Comparison of ENCODE assay signal across 11 mouse cellular contexts in genomic region chr7:114718300-114718699, GRCm38 (mm10). TPM values are rescaled to one million over a fixed set of nuclear protein-coding genes. Genes with fewer than 3 reads are reported as not detected.
DNase-seq lines count a peak whose midpoint lies in the region; ATAC-seq and TF ChIP-seq lines count a peak whose summit lies in the region.
"Had no signal": no experiment of that assay in that cellular context is flagged by ENCODE, and none has a peak within 500 bp of the region (broad histone marks: within the 10 kb centered on the region; RNA-seq: fewer than 3 reads in every experiment).

Calcb (plus strand) TSS chr7:114718643.

- no peak for TF ChIP-seq CTCF in hindbrain, postnatal 0 days (IDR thresholded peaks at IDR 0.05; ENCODE audit: low read depth)

- ATAC-seq in kidney, embryonic 15.5 days (replicated peaks; ENCODE audit: low FRiP score), result 0 out of 2 replicates have a peak, but pooled peaks have one; percentile 36
- no peak for ATAC-seq in embryonic facial prominence, embryonic 15.5 days (ENCODE audit: insufficient number of reproducible peaks, low FRiP score, low TSS enrichment, low read depth)
- no peak for ATAC-seq in hindbrain, postnatal 0 days

- no peaks in the 10 kb centered on the region for H3K9me3 ChIP-seq in kidney, embryonic 15.5 days (replicated peaks)
- no peaks in the 10 kb centered on the region for H3K9me3 ChIP-seq in embryonic facial prominence, embryonic 15.5 days (replicated peaks)
- H3K9me3 ChIP-seq in hindbrain, postnatal 0 days (ENCODE audit: low read length), result no peaks in the 10 kb centered on the region
- H3K9me3 ChIP-seq: G1E had no signal

- H3K79me2 ChIP-seq in myocyte (ENCODE audit: control insufficient read depth, insufficient read depth), result no peaks in the 10 kb centered on the region

- peak within 1 kb of the TSS; percentile 9 for H3K4me3 ChIP-seq in kidney, embryonic 15.5 days (replicated peaks)
- peak within 1 kb of the TSS; percentile 23 for H3K4me3 ChIP-seq in embryonic facial prominence, embryonic 15.5 days (replicated peaks)
- peak within 1 kb of the TSS; percentile 22 for H3K4me3 ChIP-seq in hindbrain, postnatal 0 days (ENCODE audit: low read length)
- no peak within 1 kb of the TSS for H3K4me3 ChIP-seq in myocyte

- no peaks in the 10 kb centered on the region for H3K36me3 ChIP-seq in kidney, embryonic 15.5 days
- H3K36me3 ChIP-seq in embryonic facial prominence, embryonic 15.5 days, result no peaks in the 10 kb centered on the region
- no peaks in the 10 kb centered on the region for H3K36me3 ChIP-seq in hindbrain, postnatal 0 days (ENCODE audit: insufficient read depth, low read length)
- no peaks in the 10 kb centered on the region for H3K36me3 ChIP-seq in myocyte (ENCODE audit: control insufficient read depth, insufficient read depth)
- H3K36me3 ChIP-seq: G1E had no signal

- peak within 1 kb of the TSS; percentile 50 for H3K4me2 ChIP-seq in kidney, embryonic 15.5 days
- peak within 1 kb of the TSS; percentile 32 for H3K4me2 ChIP-seq in embryonic facial prominence, embryonic 15.5 days (replicated peaks)
- peak within 1 kb of the TSS; percentile 55 for H3K4me2 ChIP-seq in hindbrain, postnatal 0 days (ENCODE audit: low read depth, low read length)
- H3K4me2 ChIP-seq in myocyte (ENCODE audit: low read depth), result peak within 1 kb of the TSS; percentile 79

- no peak within 1 kb of the TSS for H3K27ac ChIP-seq in kidney, embryonic 15.5 days
- no peak within 1 kb of the TSS for H3K27ac ChIP-seq in embryonic facial prominence, embryonic 15.5 days (replicated peaks)
- no peak within 1 kb of the TSS for H3K27ac ChIP-seq in hindbrain, postnatal 0 days

- H3ac ChIP-seq in myocyte (ENCODE audit: control insufficient read depth, insufficient read length), result no peak within 1 kb of the TSS

- WGBS in kidney, embryonic 15.5 days, result 4% methylated on average over 11 of the region's 11 CpGs
- 6% methylated on average over 11 of the region's 11 CpGs for WGBS in embryonic facial prominence, embryonic 15.5 days
- 4% methylated on average over 11 of the region's 11 CpGs for WGBS in hindbrain, postnatal 0 days

- no peak within 1 kb of the TSS for H3K9ac ChIP-seq in kidney, embryonic 15.5 days
- H3K9ac ChIP-seq in embryonic facial prominence, embryonic 15.5 days, result no peak within 1 kb of the TSS
- no peak within 1 kb of the TSS for H3K9ac ChIP-seq in hindbrain, postnatal 0 days (replicated peaks; ENCODE audit: low read length)

- peaks cover 51% of the 10 kb centered on the region for H3K27me3 ChIP-seq in kidney, embryonic 15.5 days
- H3K27me3 ChIP-seq in embryonic facial prominence, embryonic 15.5 days, result peaks cover 42% of the 10 kb centered on the region
- H3K27me3 ChIP-seq in hindbrain, postnatal 0 days (ENCODE audit: insufficient read depth, low read length), result peaks cover 26% of the 10 kb centered on the region
- H3K27me3 ChIP-seq in myocyte (ENCODE audit: control insufficient read depth, insufficient read depth, insufficient read length), result no peaks in the 10 kb centered on the region

- no peak for DNase-seq in kidney, adult 11 months
- no peak for DNase-seq in hindbrain, postnatal 0 days (ENCODE audit: low spot score)
- no peak for DNase-seq in cerebellum, postnatal 36 days
- no peak for DNase-seq in adrenal gland, adult 18-20 months (ENCODE audit: low spot score in 2 of 2)
- DNase-seq in kidney, adult 9 months, result no peak
- DNase-seq: thymus, postnatal 25 days had no signal

- H3K4me1 ChIP-seq in kidney, embryonic 15.5 days, result peaks cover 17% of the 10 kb centered on the region
- H3K4me1 ChIP-seq in embryonic facial prominence, embryonic 15.5 days, result peaks cover 19% of the 10 kb centered on the region
- H3K4me1 ChIP-seq in hindbrain, postnatal 0 days (ENCODE audit: insufficient read depth, low read length), result peaks cover 12% of the 10 kb centered on the region; the same call in 1 of the 2 replicates

- no peak for TF ChIP-seq POLR2A in myocyte (IDR thresholded peaks at IDR 0.05; ENCODE audit: insufficient read length, low read depth)

TF ChIP-seq in myocyte, 11 proteins besides CTCF, POLR2A, EP300 and RAD21:
- no peak for TF ChIP-seq SRF (IDR thresholded peaks at IDR 0.05; ENCODE audit: control insufficient read depth, insufficient read length, low read depth)
- no peak for TF ChIP-seq CEBPB (IDR thresholded peaks at IDR 0.05; ENCODE audit: insufficient read depth, poor library complexity, severe bottlenecking)
- no peak for TF ChIP-seq REST (IDR thresholded peaks at IDR 0.05; ENCODE audit: insufficient read depth, insufficient read length)
- no peak for TF ChIP-seq E2F4 (IDR thresholded peaks at IDR 0.05; ENCODE audit: insufficient read depth)
- no peak for TF ChIP-seq MYOD1 (IDR thresholded peaks at IDR 0.05; ENCODE audit: control insufficient read depth in 1 of 3, insufficient read length in 2 of 3, low read depth in 2 of 3)
- TF ChIP-seq TCF12 (IDR thresholded peaks at IDR 0.05; ENCODE audit: insufficient read depth, poor library complexity, severe bottlenecking), result no peak
- TF ChIP-seq MAX (IDR thresholded peaks at IDR 0.05; ENCODE audit: low read depth), result no peak
- no peak for TF ChIP-seq USF1 (IDR thresholded peaks at IDR 0.05; ENCODE audit: low read depth)
- no peak for TF ChIP-seq MYOG (IDR thresholded peaks at IDR 0.05; ENCODE audit: control insufficient read depth in 1 of 3, insufficient read depth in 1 of 3, insufficient read length in 2 of 3, low read depth in 2 of 3)
- TF ChIP-seq TCF3 (IDR thresholded peaks at IDR 0.05; ENCODE audit: insufficient read length, low read depth), result no peak
- TF ChIP-seq POLR2AphosphoS2 (IDR thresholded peaks at IDR 0.05; ENCODE audit: insufficient read length, low read depth), result no peak

RNA-seq across cellular contexts. Expression of gene Calcb, which starts in this region (rescaled TPM):
- polyA plus RNA-seq in kidney, embryonic 15.5 days (2015; fragmentation: Nextera tagmentation; extraction: Ambion mirVana), result 0.35 and 0.60 TPM in 2 replicates
- polyA plus RNA-seq in embryonic facial prominence, embryonic 15.5 days (2015; fragmentation: Nextera tagmentation; extraction: Ambion mirVana), result 2.2 and 2.3 TPM in 2 replicates
- total RNA-seq in hindbrain, postnatal 0 days (2014; rRNA removed), result 8.1 and 11.5 TPM in 2 replicates
- polyA plus RNA-seq in hindbrain, postnatal 0 days (2015; fragmentation: Nextera tagmentation; extraction: Ambion mirVana), result 13.0 and 13.4 TPM in 2 replicates
- polyA plus RNA-seq in myocyte (2012; fragmentation: generic; extraction: Trizol), result 0.13 TPM
- not detected for total RNA-seq in adrenal gland, adult 18-20 months (2021)
- total RNA-seq: G1E; left cerebral cortex, adult 8-10 months had no signal
- polyA plus RNA-seq: G1E had no signal

Comparison
In these comparisons a context has a peak if more than half of its experiments do, and no peak if none do; other contexts are left out.
1. Peak in ATAC-seq, H3K4me3 ChIP-seq and H3K4me2 ChIP-seq in kidney, embryonic 15.5 days; RNA of the gene not detected or under 1 TPM.